Comparison of ENCODE assay signal across 9 mouse cellular contexts in the genomic region with DNA sequence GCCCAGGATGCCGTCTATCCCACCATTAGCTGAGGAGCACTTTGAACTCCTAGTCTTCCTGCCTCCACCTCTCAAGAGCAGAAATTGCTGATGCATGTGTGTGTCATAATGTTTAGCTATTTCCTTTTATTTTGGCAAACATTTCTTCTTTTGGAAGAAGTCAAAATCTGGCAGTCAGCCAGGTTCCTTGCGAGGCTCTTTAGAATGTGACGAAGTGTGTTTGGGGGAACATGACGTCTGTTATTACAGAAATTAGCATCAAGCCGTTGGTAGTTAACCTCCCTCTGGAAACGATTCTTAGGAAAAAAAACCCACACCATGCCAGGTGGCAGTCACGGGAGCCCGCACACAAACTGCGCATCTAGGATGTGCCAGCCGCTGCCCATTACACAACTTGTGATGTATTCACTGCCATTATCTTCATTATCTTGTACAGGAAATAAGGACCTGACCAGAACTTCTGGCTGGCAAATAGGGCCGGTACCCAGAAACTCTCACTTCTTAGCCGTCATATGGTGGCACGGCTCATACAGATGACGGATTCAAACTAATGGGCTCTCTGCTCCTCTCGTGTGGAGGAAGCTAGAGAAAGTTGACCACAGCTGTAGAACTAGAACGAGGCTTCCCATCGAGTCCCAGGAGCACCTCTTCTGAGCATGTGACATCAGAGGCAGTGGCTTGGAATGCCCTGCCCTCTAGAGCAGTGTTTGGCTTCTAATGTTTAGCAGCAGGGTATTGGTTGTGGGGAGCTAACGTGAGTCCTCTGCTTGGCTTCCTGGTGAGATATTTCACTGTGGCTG.
DNase-seq lines count a peak whose midpoint lies in the region; ATAC-seq lines count a peak whose summit lies in the region.
"Had no signal": no experiment of that assay in that cellular context is flagged by ENCODE, and none has a peak within 500 bp of the region (broad histone marks: within the 10 kb centered on the region; RNA-seq: fewer than 3 reads in every experiment).

No protein-coding gene starts in this region.

- peak; percentile 21 for ATAC-seq in activated CD4-positive, CD25-positive, alpha-beta regulatory T cell, adult 4 months

- DNase-seq in layer of hippocampus, postnatal 36 days: peak; percentile 11 to 13
- no peak for DNase-seq in layer of hippocampus, adult 9-10 months (ENCODE audit: low spot score)
- DNase-seq in kidney, adult 18-20 months: peak; percentile 12
- DNase-seq in naive thymus-derived CD4-positive, alpha-beta T cell, adult 2 months (ENCODE audit: low read depth): peak; percentile 64
- DNase-seq in spleen, postnatal 36 days (ENCODE audit: low spot score in 2 of 2): no peak
- no peak for DNase-seq in heart, adult 9 months (ENCODE audit: low spot score in 2 of 2)
- no peak for DNase-seq in liver
- DNase-seq: liver, embryonic 13.5 days had no signal

Comparison
In these comparisons a context has a peak if more than half of its experiments do, and no peak if none do; other contexts are left out.
1. DNase-seq: peak in layer of hippocampus, postnatal 36 days (2 of 2), kidney, adult 18-20 months (single experiment) and naive thymus-derived CD4-positive, alpha-beta T cell, adult 2 months (single experiment); none in layer of hippocampus, adult 9-10 months (single experiment), spleen, postnatal 36 days (0 of 2), heart, adult 9 months (0 of 2) and liver (single experiment).